Mouse (Mus musculus): ENCODE measurements around the gene Twf1. TPM values are rescaled to one million over a fixed set of nuclear protein-coding genes. Genes with fewer than 3 reads are reported as not detected.
A peak's percentile ranks its signal among the peaks of the same experiment; 100 is the strongest.

The Twf1 gene
- total RNA-seq, 2 experiments from 2014 or later = 31.1 to 39.1 TPM

GRCm38 (mm10) chr15:94572746-94573145, 16.9 kb downstream of the Twf1 start:
- no peak for DNase-seq

- DNase-seq = no peak
Measured at GRCm38 (mm10) chr15:94571501-94571900, 18.2 kb downstream of the Twf1 start.

DNA sequence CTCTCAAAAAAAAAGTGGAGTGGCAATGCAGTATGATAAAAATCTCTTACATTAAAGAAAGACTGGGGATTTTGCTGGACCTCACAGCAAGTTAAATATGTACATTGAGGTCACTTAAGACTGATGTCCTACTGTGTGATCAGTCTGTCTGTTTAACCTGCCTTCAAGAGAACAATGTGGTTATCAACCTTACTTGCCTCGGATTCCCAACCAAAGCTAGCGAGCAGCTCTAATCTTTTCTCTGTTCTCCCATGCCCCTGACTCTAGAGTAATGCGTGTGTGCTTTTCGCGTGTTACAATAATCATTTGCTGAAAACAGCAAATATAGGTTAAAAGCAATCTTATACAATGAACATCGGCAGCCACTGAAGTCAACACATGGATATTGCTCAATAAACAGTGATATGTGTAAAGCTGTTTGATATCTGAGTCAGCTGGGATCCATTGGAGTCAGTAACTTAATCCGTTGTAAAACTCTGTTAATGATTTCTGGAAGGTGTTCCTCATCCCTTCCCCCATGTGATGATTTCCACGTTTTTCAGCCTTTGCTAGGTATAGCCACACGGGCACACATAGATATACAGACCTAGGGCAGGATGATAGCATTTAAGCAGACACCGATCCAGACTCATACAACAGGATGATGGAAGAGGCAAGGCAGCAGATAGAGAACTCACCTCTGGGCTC, 21.1 kb downstream of the Twf1 start:
- no peak for DNase-seq

GRCm38 (mm10) chr15:94565854-94566253, 23.8 kb downstream of the Twf1 start:
- no peak for DNase-seq

DNA sequence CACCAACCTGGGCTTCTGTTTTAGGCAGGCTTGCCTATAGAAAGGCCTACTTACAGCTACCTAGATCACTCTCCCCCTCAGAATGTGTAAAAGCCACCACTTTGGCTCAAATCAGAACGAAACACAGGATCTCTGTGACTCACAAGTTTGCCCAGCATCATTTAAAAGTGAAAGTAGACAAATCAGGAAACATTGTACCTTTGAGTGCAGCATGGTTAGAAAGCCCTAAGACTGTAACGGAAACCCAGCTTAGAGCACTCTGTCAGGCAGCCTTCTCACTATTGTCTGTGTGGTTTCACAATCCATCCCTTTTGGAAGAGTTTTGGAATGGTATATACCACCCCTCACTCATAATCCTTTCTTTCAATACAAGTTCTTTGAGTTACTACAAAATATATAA, 24.8 kb downstream of the Twf1 start:
- DNase-seq = no peak

GRCm38 (mm10) chr15:94558895-94559656, 30.6 kb downstream of the Twf1 start:
- no peak for DNase-seq

DNA sequence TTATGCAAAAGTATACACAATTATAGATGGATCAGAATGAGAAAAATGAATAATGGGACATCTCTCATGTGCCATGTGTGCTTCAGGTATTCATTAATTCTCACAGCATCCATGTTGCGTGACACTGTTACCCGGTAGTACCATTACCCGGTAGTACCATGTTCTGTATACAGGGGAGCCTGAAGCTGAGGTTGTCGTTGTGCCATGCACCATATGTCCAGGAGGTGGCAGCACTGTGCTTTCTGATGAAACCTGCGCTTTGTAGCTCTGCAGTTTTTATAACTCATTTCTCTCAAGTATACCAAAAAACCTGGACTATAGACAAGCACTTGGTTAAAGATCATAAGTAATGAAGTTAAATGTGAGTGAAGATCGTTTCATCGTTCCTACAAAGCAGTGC, 32.2 kb downstream of the Twf1 start:
- peak; percentile 91 for DNase-seq

DNA sequence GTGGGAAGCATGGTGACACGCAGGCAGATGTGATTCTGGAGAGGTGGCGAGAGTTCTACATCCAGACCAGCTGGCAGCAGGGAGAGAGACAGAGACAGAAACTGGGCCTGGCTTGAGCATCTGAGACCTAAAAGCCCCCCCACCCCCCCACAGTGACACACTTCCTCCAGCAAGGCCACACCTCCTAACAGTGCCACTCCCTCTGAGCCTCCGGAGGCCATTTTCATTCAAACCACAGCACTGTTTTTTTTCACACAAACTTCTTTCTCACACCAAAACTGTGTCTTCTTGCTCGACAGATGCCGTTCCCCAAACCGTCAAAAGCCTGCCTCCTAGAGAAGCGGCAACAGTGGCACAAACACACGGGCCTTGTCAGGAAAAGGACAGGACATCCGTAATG, 36.2 kb downstream of the Twf1 start:
- no peak for DNase-seq

GRCm38 (mm10) chr15:94544844-94545243, 44.8 kb downstream of the Twf1 start:
- DNase-seq = no peak

- no peak for DNase-seq
Measured at GRCm38 (mm10) chr15:94544052-94544636, 45.5 kb downstream of the Twf1 start.

- peak; percentile 95 for DNase-seq
Measured at GRCm38 (mm10) chr15:94543409-94544051, 46.2 kb downstream of the Twf1 start, which contains the start of the genes Pus7l and Irak4. TSS of gene Pus7l (minus strand) at chr15:94543547. TSS of gene Irak4 (plus strand) at chr15:94543643.

- DNase-seq = no peak
Measured at GRCm38 (mm10) chr15:94542567-94543408, 46.9 kb downstream of the Twf1 start.

GRCm38 (mm10) chr15:94539296-94539695, 50.4 kb downstream of the Twf1 start:
- no peak for DNase-seq

- no peak for DNase-seq
Measured at GRCm38 (mm10) chr15:94535521-94535920, 54.2 kb downstream of the Twf1 start.

- no peak for DNase-seq
Measured at GRCm38 (mm10) chr15:94532956-94533355, 56.7 kb downstream of the Twf1 start.

DNA sequence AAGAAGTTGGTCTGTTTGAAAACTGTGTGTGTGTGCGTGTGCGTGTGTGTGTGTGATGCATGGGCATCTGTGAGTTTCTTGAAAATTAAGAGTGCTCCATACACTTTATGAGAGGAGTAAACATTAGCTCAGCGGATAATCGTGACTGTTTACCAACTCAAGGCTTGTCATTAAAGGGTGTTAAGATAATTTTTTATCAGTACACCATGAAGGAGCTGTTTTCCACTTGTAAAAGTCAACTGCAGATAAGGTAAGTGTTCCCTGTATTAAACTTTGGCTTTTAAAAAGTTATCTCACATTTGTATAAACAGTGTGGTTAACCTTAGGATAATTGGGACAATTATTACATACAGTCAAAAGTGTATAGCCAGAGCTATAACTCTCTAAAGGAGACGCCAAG, 57.4 kb downstream of the Twf1 start:
- no peak for DNase-seq

- DNase-seq = no peak
Measured at GRCm38 (mm10) chr15:94530519-94530918, 59.2 kb downstream of the Twf1 start.

Other genes starting within 250 kb of the Twf1 start
- gene Adamts20, start 124.5 kb downstream of the Twf1 start, total RNA-seq (2021) = 1 to 10 TPM in 1 of 2 experiments, under 1 TPM in 1; 0.95 to 1.6 TPM
- 1 to 10 TPM; 2.8 to 3.0 TPM for gene Pus7l, start 46.3 kb downstream of the Twf1 start, total RNA-seq (2021)
- 1 to 10 TPM; 5.6 to 6.5 TPM for gene Irak4, start 46.2 kb downstream of the Twf1 start, total RNA-seq (2021)
- 1 to 10 TPM; 8.1 to 9.2 TPM for gene Tmem117, start 39.3 kb upstream of the Twf1 start, total RNA-seq (2021)

Data from heart, postnatal 4 days (tissue).